Mouse (Mus musculus): ENCODE results near the gene Slit3. TPM values are rescaled to one million over a fixed set of nuclear protein-coding genes. Genes with fewer than 3 reads are reported as not detected.
A peak's percentile ranks its signal among the peaks of the same experiment; 100 is the strongest.

Slit3 gene
- polyA plus RNA-seq, 1 experiment from 2014 or later: 54.1 TPM

- Histone ChIP-seq H3K9me3 (no peaks in the 10 kb centered on the region), H3K27ac (no peak overlapping the region), H3K27me3 (ENCODE audit: insufficient read depth, poor library complexity, severe bottlenecking) (peaks cover 57% of the 10 kb centered on the region), H3K4me1 (replicated peaks) (peaks cover 59% of the 10 kb centered on the region), H3K4me3 (no peak overlapping the region), H3K36me3 (no peaks in the 10 kb centered on the region)
- DNase-seq (ENCODE audit: low spot score): no peak
- WGBS: 72% methylated on average over 8 of the region's 8 CpGs
Observed at GRCm38 (mm10) chr11:35497961-35498360, 376.9 kb downstream of the Slit3 start.

DNA sequence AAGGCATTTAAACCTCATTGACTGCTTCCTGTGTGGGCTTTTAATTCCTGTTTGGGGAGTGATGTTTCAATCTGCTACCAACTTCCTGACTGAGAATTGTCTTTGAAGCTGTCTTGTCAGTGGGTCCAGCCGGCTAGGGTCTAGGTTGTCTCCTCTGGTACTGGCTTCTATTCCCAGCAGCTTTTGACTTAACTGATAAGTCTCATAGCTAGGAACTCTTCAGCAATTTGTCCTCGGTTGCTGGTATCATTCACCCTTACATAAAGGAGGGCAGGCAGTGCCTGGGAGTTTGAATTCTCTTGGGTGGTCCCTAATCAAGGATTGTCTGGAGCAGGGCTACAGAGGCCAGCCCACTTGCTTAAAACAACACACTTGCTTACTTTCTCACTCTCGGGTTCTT is 381.1 kb downstream of the Slit3 start:
- Histone ChIP-seq H3K4me3 (no peak overlapping the region), H3K36me3 (no peaks in the 10 kb centered on the region), H3K27me3 (ENCODE audit: insufficient read depth, poor library complexity, severe bottlenecking) (peaks cover 34% of the 10 kb centered on the region), H3K4me1 (replicated peaks) (peaks cover 83% of the 10 kb centered on the region), H3K9me3 (no peaks in the 10 kb centered on the region), H3K27ac (peak overlapping the region; percentile 90)
- DNase-seq (ENCODE audit: low spot score): no peak
- WGBS: 4% methylated on average over 3 of the region's 3 CpGs

- WGBS: 24% methylated on average over 5 of the region's 5 CpGs
- H3K9me3 ChIP-seq: no peaks in the 10 kb centered on the region
- no peak overlapping the region for H3K4me3 ChIP-seq
- no peaks in the 10 kb centered on the region for H3K36me3 ChIP-seq
- DNase-seq (ENCODE audit: low spot score): peak; percentile 48
- H3K27me3 ChIP-seq (ENCODE audit: insufficient read depth, poor library complexity, severe bottlenecking): peaks cover 20% of the 10 kb centered on the region
- H3K4me1 ChIP-seq (replicated peaks): peaks cover 96% of the 10 kb centered on the region
- peak overlapping the region; percentile 90 for H3K27ac ChIP-seq
Observed at GRCm38 (mm10) chr11:35504051-35504450, 383.0 kb downstream of the Slit3 start.

GRCm38 (mm10) chr11:35504916-35505315 is 383.9 kb downstream of the Slit3 start:
- H3K27me3 ChIP-seq (ENCODE audit: insufficient read depth, poor library complexity, severe bottlenecking): peaks cover 11% of the 10 kb centered on the region
- peak overlapping the region; percentile 11; the same call in 1 of the 2 replicates for H3K4me3 ChIP-seq
- H3K4me1 ChIP-seq (replicated peaks): peaks cover 96% of the 10 kb centered on the region
- DNase-seq (ENCODE audit: low spot score): peak; percentile 56
- peak overlapping the region; percentile 90 for H3K27ac ChIP-seq
- 27% methylated on average over 8 of the region's 8 CpGs for WGBS
- no peaks in the 10 kb centered on the region for H3K36me3 ChIP-seq
- H3K9me3 ChIP-seq: no peaks in the 10 kb centered on the region

DNA sequence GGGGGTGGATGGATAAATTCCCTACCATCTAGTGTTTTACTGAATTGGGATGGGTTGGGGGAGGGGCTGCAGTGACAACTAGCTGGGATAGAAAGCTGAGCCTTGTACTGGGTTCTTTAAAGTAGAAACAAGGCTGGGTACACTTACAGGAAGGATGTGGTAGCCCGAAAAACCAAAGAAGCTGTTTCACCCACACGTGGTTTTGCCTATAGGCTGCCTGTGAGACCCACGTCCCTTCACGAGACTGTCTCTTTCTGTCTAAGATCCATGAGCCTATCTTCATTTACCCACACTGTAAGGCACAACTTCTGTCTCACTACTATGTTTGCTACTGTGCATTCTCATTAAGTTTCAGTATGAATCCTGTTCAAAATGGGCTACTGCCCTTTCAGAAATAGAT is 384.3 kb downstream of the Slit3 start:
- H3K27ac ChIP-seq: peak overlapping the region; percentile 90
- peaks cover 100% of the 10 kb centered on the region for H3K4me1 ChIP-seq (replicated peaks)
- peak overlapping the region; percentile 11; the same call in 1 of the 2 replicates for H3K4me3 ChIP-seq
- no peak for DNase-seq (ENCODE audit: low spot score)
- no peaks in the 10 kb centered on the region for H3K36me3 ChIP-seq
- peaks cover 7% of the 10 kb centered on the region for H3K27me3 ChIP-seq (ENCODE audit: insufficient read depth, poor library complexity, severe bottlenecking)
- H3K9me3 ChIP-seq: no peaks in the 10 kb centered on the region
- 32% methylated on average over 4 of the region's 4 CpGs for WGBS

- peak overlapping the region; percentile 90 for H3K27ac ChIP-seq
- 6% methylated on average over 9 of the region's 9 CpGs for WGBS
- peaks cover 100% of the 10 kb centered on the region for H3K4me1 ChIP-seq (replicated peaks)
- H3K36me3 ChIP-seq: no peaks in the 10 kb centered on the region
- H3K27me3 ChIP-seq (ENCODE audit: insufficient read depth, poor library complexity, severe bottlenecking): 0 out of 2 replicates have a peak, but pooled peaks cover 2% of the 10 kb centered on the region
- peak; percentile 92 for DNase-seq (ENCODE audit: low spot score)
- no peaks in the 10 kb centered on the region for H3K9me3 ChIP-seq
- no peak overlapping the region for H3K4me3 ChIP-seq
Observed at GRCm38 (mm10) chr11:35505817-35506216, 384.8 kb downstream of the Slit3 start.

GRCm38 (mm10) chr11:35507781-35508390 is 386.9 kb downstream of the Slit3 start:
- Histone ChIP-seq H3K36me3 (no peaks in the 10 kb centered on the region), H3K27ac (peak overlapping the region; percentile 90), H3K4me1 (replicated peaks) (peaks cover 100% of the 10 kb centered on the region), H3K27me3 (ENCODE audit: insufficient read depth, poor library complexity, severe bottlenecking) (0 out of 2 replicates have a peak, but pooled peaks cover 2% of the 10 kb centered on the region), H3K9me3 (no peaks in the 10 kb centered on the region), H3K4me3 (peak overlapping the region; percentile 38)
- peak; percentile 55 for DNase-seq (ENCODE audit: low spot score)
- 16% methylated on average over 9 of the region's 9 CpGs for WGBS

- peaks cover 11% of the 10 kb centered on the region; the same call in 1 of the 2 replicates for H3K36me3 ChIP-seq
Observed at GRCm38 (mm10) chr11:35512686-35513085, 391.7 kb downstream of the Slit3 start.

GRCm38 (mm10) chr11:35513343-35513742 is 392.3 kb downstream of the Slit3 start:
- DNase-seq (ENCODE audit: low spot score): no peak
- peaks cover 12% of the 10 kb centered on the region for H3K27me3 ChIP-seq (ENCODE audit: insufficient read depth, poor library complexity, severe bottlenecking)
- H3K36me3 ChIP-seq: peaks cover 11% of the 10 kb centered on the region; the same call in 1 of the 2 replicates
- peaks cover 64% of the 10 kb centered on the region for H3K4me1 ChIP-seq (replicated peaks)
- peak overlapping the region; percentile 22; the same call in 1 of the 2 replicates for H3K4me3 ChIP-seq
- H3K27ac ChIP-seq: peak overlapping the region; percentile 90
- H3K9me3 ChIP-seq: peaks cover 4% of the 10 kb centered on the region; the same call in 1 of the 2 replicates
- WGBS: 6% methylated on average over 6 of the region's 6 CpGs

More at GRCm38 (mm10) chr11:35512686-35513085, 391.7 kb downstream of the Slit3 start:
- H3K4me3 ChIP-seq: peak overlapping the region; percentile 22
- DNase-seq (ENCODE audit: low spot score): peak; percentile 62
- peak overlapping the region; percentile 90 for H3K27ac ChIP-seq
- peaks cover 4% of the 10 kb centered on the region; the same call in 1 of the 2 replicates for H3K9me3 ChIP-seq
- H3K27me3 ChIP-seq (ENCODE audit: insufficient read depth, poor library complexity, severe bottlenecking): peaks cover 12% of the 10 kb centered on the region
- WGBS: 6% methylated on average over 4 of the region's 4 CpGs
- peaks cover 70% of the 10 kb centered on the region for H3K4me1 ChIP-seq (replicated peaks)

- Histone ChIP-seq H3K4me1 (replicated peaks) (peaks cover 67% of the 10 kb centered on the region), H3K4me3 (no peak overlapping the region), H3K27me3 (ENCODE audit: insufficient read depth, poor library complexity, severe bottlenecking) (no peaks in the 10 kb centered on the region), H3K27ac (peak overlapping the region; percentile 84), H3K36me3 (0 out of 2 replicates have a peak, but pooled peaks cover 6% of the 10 kb centered on the region), H3K9me3 (no peaks in the 10 kb centered on the region)
- peak; percentile 61 for DNase-seq (ENCODE audit: low spot score)
- 18% methylated on average over 10 of the region's 10 CpGs for WGBS
Observed at GRCm38 (mm10) chr11:35522802-35523452, 401.9 kb downstream of the Slit3 start.

DNA sequence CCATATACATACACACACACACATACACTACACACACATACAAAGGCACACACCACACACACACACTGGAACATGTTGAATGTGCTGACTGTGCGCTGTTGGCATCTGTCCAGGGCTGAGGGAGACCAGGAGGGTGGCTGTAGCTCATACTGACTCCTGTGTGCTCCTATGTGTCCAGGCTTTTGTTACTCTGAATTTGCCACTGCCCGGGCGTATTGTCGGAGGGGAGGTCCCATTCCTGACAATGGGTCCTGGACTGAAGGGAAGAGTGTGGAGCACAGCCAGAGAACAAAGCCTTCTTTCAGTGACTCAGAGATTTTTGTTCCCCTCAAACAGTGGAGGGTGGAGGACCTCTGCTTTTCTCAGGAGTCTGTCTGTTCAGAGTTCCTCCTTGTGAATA is 402.7 kb downstream of the Slit3 start:
- peak; percentile 76 for DNase-seq (ENCODE audit: low spot score)
- 0 out of 2 replicates have a peak, but pooled peaks cover 6% of the 10 kb centered on the region for H3K36me3 ChIP-seq
- H3K27me3 ChIP-seq (ENCODE audit: insufficient read depth, poor library complexity, severe bottlenecking): no peaks in the 10 kb centered on the region
- no peak overlapping the region for H3K4me3 ChIP-seq
- no peaks in the 10 kb centered on the region for H3K9me3 ChIP-seq
- peaks cover 75% of the 10 kb centered on the region for H3K4me1 ChIP-seq (replicated peaks)
- WGBS: 22% methylated on average over 4 of the region's 4 CpGs
- H3K27ac ChIP-seq: peak overlapping the region; percentile 84

GRCm38 (mm10) chr11:35526219-35526762 is 405.3 kb downstream of the Slit3 start:
- Histone ChIP-seq H3K4me3 (no peak overlapping the region), H3K27ac (peak overlapping the region; percentile 88), H3K4me1 (replicated peaks) (peaks cover 93% of the 10 kb centered on the region), H3K27me3 (ENCODE audit: insufficient read depth, poor library complexity, severe bottlenecking) (0 out of 2 replicates have a peak, but pooled peaks cover 3% of the 10 kb centered on the region), H3K9me3 (no peaks in the 10 kb centered on the region), H3K36me3 (no peaks in the 10 kb centered on the region)
- 65% methylated on average over 9 of the region's 9 CpGs for WGBS
- no peak for DNase-seq (ENCODE audit: low spot score)

Data from hindbrain, embryonic 10.5 days (tissue).